27 mouse cellular contexts compared by ENCODE assay signal in genomic region chr4:141095016-141095415, GRCm38 (mm10). TPM values are rescaled to one million over a fixed set of nuclear protein-coding genes. Genes with fewer than 3 reads are reported as not detected.
A peak's percentile ranks its signal among the peaks of the same experiment; 100 is the strongest.
DNase-seq lines count a peak whose midpoint lies in the region; ATAC-seq and TF ChIP-seq lines count a peak whose summit lies in the region.
"Had no signal": no experiment of that assay in that cellular context is flagged by ENCODE, and none has a peak within 500 bp of the region (broad histone marks: within the 10 kb centered on the region; RNA-seq: fewer than 3 reads in every experiment).

No protein-coding gene starts in this region.

- peak overlapping the region; percentile 58 for H3K4me3 ChIP-seq in E14TG2a.4 (replicated peaks; ENCODE audit: low read length)
- H3K4me3 ChIP-seq in ES-Bruce4 (ENCODE audit: low read depth, low read length): peak overlapping the region; percentile 12; the same call in 1 of the 2 replicates
- no peak overlapping the region for H3K4me3 ChIP-seq in forebrain, embryonic 14.5 days (ENCODE audit: low read depth, low read length)
- no peak overlapping the region for H3K4me3 ChIP-seq in heart, embryonic 10.5 days
- H3K4me3 ChIP-seq: embryonic facial prominence, embryonic 12.5 days; erythroblast, embryonic 14.5 days; forebrain, embryonic 12.5 days; hindbrain, embryonic 12.5 days; limb, embryonic 13.5 days; liver, embryonic 12.5 days had no signal

- no peak overlapping the region for H3K4me2 ChIP-seq in forebrain, embryonic 14.5 days (ENCODE audit: low read length)
- H3K4me2 ChIP-seq: embryonic facial prominence, embryonic 12.5 days; forebrain, embryonic 12.5 days; hindbrain, embryonic 12.5 days; limb, embryonic 13.5 days; liver, embryonic 12.5 days; midbrain, embryonic 11.5 days had no signal

- WGBS in forebrain, embryonic 14.5 days: 78% methylated on average over 10 of the region's 10 CpGs
- 72% methylated on average over 10 of the region's 10 CpGs for WGBS in heart, embryonic 10.5 days

- H3K36me3 ChIP-seq in E14TG2a.4 (ENCODE audit: insufficient read depth, low read length) (no peaks in the 10 kb centered on the region), ES-Bruce4 (ENCODE audit: control insufficient read depth, insufficient read depth, low read length, poor library complexity, severe bottlenecking) (no peaks in the 10 kb centered on the region)
- H3K36me3 ChIP-seq in forebrain, embryonic 14.5 days (ENCODE audit: control insufficient read depth, insufficient read depth, low read length): no peaks in the 10 kb centered on the region
- no peaks in the 10 kb centered on the region for H3K36me3 ChIP-seq in heart, embryonic 10.5 days
- H3K36me3 ChIP-seq: embryonic facial prominence, embryonic 12.5 days; forebrain, embryonic 12.5 days; hindbrain, embryonic 12.5 days; limb, embryonic 13.5 days; liver, embryonic 12.5 days had no signal

- no peak for ATAC-seq in forebrain, embryonic 14.5 days
- ATAC-seq: liver, embryonic 12.5 days had no signal

- TF ChIP-seq CTCF in E14TG2a.4 (conservative IDR thresholded peaks at IDR 0.05; ENCODE audit: low read length) (no peak), ES-Bruce4 (IDR thresholded peaks at IDR 0.05; ENCODE audit: low read depth, low read length) (no peak)

- peak; percentile 3 for DNase-seq in gastrocnemius, postnatal 14 days
- no peak for DNase-seq in gastrocnemius, adult 8-10 months (ENCODE audit: low spot score in 2 of 2)
- peak; percentile 47 for DNase-seq in kidney, adult 9 months
- DNase-seq in forebrain, embryonic 14.5 days (ENCODE audit: low spot score): no peak
- no peak for DNase-seq in spleen, postnatal 14 days (ENCODE audit: low spot score in 2 of 2)
- no peak for DNase-seq in heart, embryonic 10.5 days (ENCODE audit: low spot score)
- DNase-seq: cerebellum, adult 9-10 months; heart, adult 18-20 months; lung, adult 18-20 months; lung, postnatal 10 days; thymus, postnatal 25 days had no signal

- TF ChIP-seq POLR2A in ES-Bruce4 (IDR thresholded peaks at IDR 0.05; ENCODE audit: insufficient read depth, low read length): no peak

- intact Hi-C loops in gastrocnemius, postnatal 14 days (cut with DNase I; ENCODE audit: low total_unique reads): no loop called here

- H3K27ac ChIP-seq in ES-Bruce4 (ENCODE audit: insufficient read depth, low read length): no peak overlapping the region
- no peak overlapping the region for H3K27ac ChIP-seq in forebrain, embryonic 14.5 days (ENCODE audit: low read depth, low read length)
- no peak overlapping the region for H3K27ac ChIP-seq in heart, embryonic 10.5 days
- H3K27ac ChIP-seq: embryonic facial prominence, embryonic 12.5 days; forebrain, embryonic 12.5 days; hindbrain, embryonic 12.5 days; kidney, postnatal 0 days; limb, embryonic 13.5 days; liver, embryonic 12.5 days had no signal

- H3K27me3 ChIP-seq in E14TG2a.4 (ENCODE audit: insufficient read depth, low read length) (no peaks in the 10 kb centered on the region; the same call in 1 of the 2 replicates), ES-Bruce4 (ENCODE audit: control insufficient read depth, insufficient read depth, low read length, poor library complexity, severe bottlenecking) (no peaks in the 10 kb centered on the region)
- no peaks in the 10 kb centered on the region for H3K27me3 ChIP-seq in forebrain, embryonic 14.5 days (replicated peaks; ENCODE audit: control insufficient read depth, insufficient read depth, low read length)
- peaks cover 7% of the 10 kb centered on the region; the same call in 1 of the 2 replicates for H3K27me3 ChIP-seq in heart, embryonic 10.5 days (ENCODE audit: insufficient read depth, poor library complexity, severe bottlenecking)
- H3K27me3 ChIP-seq: embryonic facial prominence, embryonic 12.5 days; forebrain, embryonic 12.5 days; limb, embryonic 13.5 days had no signal

- no peak for TF ChIP-seq EP300 in ES-Bruce4 (IDR thresholded peaks at IDR 0.05; ENCODE audit: insufficient read depth, low read depth, low read length)

- H3K4me1 ChIP-seq in E14TG2a.4 (replicated peaks; ENCODE audit: low read depth, low read length) (peaks cover 64% of the 10 kb centered on the region), ES-Bruce4 (ENCODE audit: control insufficient read depth, insufficient read depth, low read length) (peaks cover 2% of the 10 kb centered on the region)
- no peaks in the 10 kb centered on the region for H3K4me1 ChIP-seq in forebrain, embryonic 14.5 days (ENCODE audit: control insufficient read depth, insufficient read depth, low read length)
- peaks cover 20% of the 10 kb centered on the region; the same call in 1 of the 2 replicates for H3K4me1 ChIP-seq in heart, embryonic 10.5 days
- H3K4me1 ChIP-seq: embryonic facial prominence, embryonic 12.5 days had no signal

- H3K9ac ChIP-seq in ES-Bruce4 (ENCODE audit: low read depth, poor library complexity, severe bottlenecking): no peak overlapping the region
- H3K9ac ChIP-seq in forebrain, embryonic 14.5 days (ENCODE audit: low read length): no peak overlapping the region
- H3K9ac ChIP-seq: embryonic facial prominence, embryonic 12.5 days; forebrain, embryonic 12.5 days; hindbrain, embryonic 12.5 days; limb, embryonic 13.5 days; liver, embryonic 12.5 days had no signal

- no peaks in the 10 kb centered on the region for H3K9me3 ChIP-seq in E14TG2a.4 (ENCODE audit: low read length)
- no peaks in the 10 kb centered on the region for H3K9me3 ChIP-seq in ES-Bruce4 (replicated peaks; ENCODE audit: control insufficient read depth, insufficient read depth, low read length, poor library complexity, severe bottlenecking)
- H3K9me3 ChIP-seq in forebrain, embryonic 14.5 days (replicated peaks; ENCODE audit: control insufficient read depth, low read length): no peaks in the 10 kb centered on the region
- no peaks in the 10 kb centered on the region for H3K9me3 ChIP-seq in heart, embryonic 10.5 days
- H3K9me3 ChIP-seq: embryonic facial prominence, embryonic 12.5 days; forebrain, embryonic 12.5 days; hindbrain, embryonic 12.5 days; limb, embryonic 13.5 days; liver, embryonic 12.5 days had no signal

RNA-seq across cellular contexts. Expression of gene Spata21, which starts 6.9 kb away (rescaled TPM):
- total RNA-seq in gastrocnemius, postnatal 14 days (2021): not detected
- not detected for total RNA-seq in gastrocnemius, adult 8-10 months (2022)
- polyA plus RNA-seq in ES-Bruce4 (2011; ENCODE audit: insufficient read depth, insufficient read length, low read depth, missing spikeins): 0.67 TPM in 1 of 2 replicates, not detected in the other
- polyA plus RNA-seq in forebrain, embryonic 14.5 days (2014; fragmentation: Nextera tagmentation; extraction: Ambion mirVana): 0.19 TPM in 1 of 2 replicates, not detected in the other
- 0.05 TPM in 1 of 2 replicates, not detected in the other for polyA plus RNA-seq in heart, embryonic 10.5 days (2016; fragmentation: Nextera tagmentation; extraction: Ambion mirVana)
- total RNA-seq: gastrocnemius, adult 18-20 months; heart, adult 18-20 months; heart, postnatal 25 days; megakaryocyte progenitor cell, adult 5-6 weeks had no signal
- polyA plus RNA-seq: C2C12; erythroblast, embryonic 14.5 days; heart, embryonic 14.5 days; hindbrain, embryonic 12.5 days; liver, embryonic 12.5 days; midbrain, embryonic 11.5 days; small intestine, adult 2 months had no signal

RNA-seq across cellular contexts. Expression of gene Necap2, which starts 16.9 kb away (rescaled TPM):
- total RNA-seq in gastrocnemius, postnatal 14 days (2021): 10 to 100 TPM; 19.9 to 21.7 TPM
- 10 to 100 TPM; 12.0 to 19.2 (median 13.8) TPM for total RNA-seq in gastrocnemius, adult 8-10 months (2022)
- 27.7 and 34.6 TPM in 2 replicates for polyA plus RNA-seq in ES-Bruce4 (2011; ENCODE audit: insufficient read depth, insufficient read length, low read depth, missing spikeins)
- polyA plus RNA-seq in forebrain, embryonic 14.5 days (2014; fragmentation: Nextera tagmentation; extraction: Ambion mirVana): 36.6 and 41.8 TPM in 2 replicates
- 41.9 and 53.4 TPM in 2 replicates for polyA plus RNA-seq in heart, embryonic 10.5 days (2016; fragmentation: Nextera tagmentation; extraction: Ambion mirVana)

RNA-seq across cellular contexts. Expression of gene Crocc, which starts 34.7 kb away (rescaled TPM):
- 1 to 10 TPM; 2.6 to 4.0 TPM for total RNA-seq in gastrocnemius, postnatal 14 days (2021)
- 1 to 10 TPM; 1.2 to 2.2 (median 1.9) TPM for total RNA-seq in gastrocnemius, adult 8-10 months (2022)
- polyA plus RNA-seq in ES-Bruce4 (2011; ENCODE audit: insufficient read depth, insufficient read length, low read depth, missing spikeins): 35.0 TPM in 2 replicates
- 6.6 and 7.8 TPM in 2 replicates for polyA plus RNA-seq in forebrain, embryonic 14.5 days (2014; fragmentation: Nextera tagmentation; extraction: Ambion mirVana)
- polyA plus RNA-seq in heart, embryonic 10.5 days (2016; fragmentation: Nextera tagmentation; extraction: Ambion mirVana): 4.7 and 6.4 TPM in 2 replicates

RNA-seq across cellular contexts. Expression of gene Szrd1, which starts 44.6 kb away (rescaled TPM):
- total RNA-seq in gastrocnemius, postnatal 14 days (2021): 100 to 1,000 TPM; 161 to 166 TPM
- total RNA-seq in gastrocnemius, adult 8-10 months (2022): 100 to 1,000 TPM; 137 to 140 (median 139) TPM
- polyA plus RNA-seq in ES-Bruce4 (2011; ENCODE audit: insufficient read depth, insufficient read length, low read depth, missing spikeins): 122 and 136 TPM in 2 replicates
- polyA plus RNA-seq in forebrain, embryonic 14.5 days (2014; fragmentation: Nextera tagmentation; extraction: Ambion mirVana): 37.0 and 38.9 TPM in 2 replicates
- 36.6 and 39.0 TPM in 2 replicates for polyA plus RNA-seq in heart, embryonic 10.5 days (2016; fragmentation: Nextera tagmentation; extraction: Ambion mirVana)

RNA-seq across cellular contexts. Expression of gene Fbxo42, which starts 52.7 kb away (rescaled TPM):
- 10 to 100 TPM in 1 of 2 experiments, 1 to 10 TPM in 1; 9.1 to 10.8 TPM for total RNA-seq in gastrocnemius, postnatal 14 days (2021)
- 10 to 100 TPM in 3 of 4 experiments, 1 to 10 TPM in 1; 9.3 to 11.2 (median 10.7) TPM for total RNA-seq in gastrocnemius, adult 8-10 months (2022)
- polyA plus RNA-seq in ES-Bruce4 (2011; ENCODE audit: insufficient read depth, insufficient read length, low read depth, missing spikeins): 24.6 and 31.8 TPM in 2 replicates
- polyA plus RNA-seq in forebrain, embryonic 14.5 days (2014; fragmentation: Nextera tagmentation; extraction: Ambion mirVana): 22.3 and 29.5 TPM in 2 replicates
- polyA plus RNA-seq in heart, embryonic 10.5 days (2016; fragmentation: Nextera tagmentation; extraction: Ambion mirVana): 16.3 and 21.8 TPM in 2 replicates

Comparison
In these comparisons a context has a peak if more than half of its experiments do, and no peak if none do; other contexts are left out.
1. DNase-seq: peak in gastrocnemius, postnatal 14 days (single experiment) and kidney, adult 9 months (single experiment); none in gastrocnemius, adult 8-10 months (0 of 2), forebrain, embryonic 14.5 days (single experiment), spleen, postnatal 14 days (0 of 2) and heart, embryonic 10.5 days (single experiment).
2. H3K4me3 ChIP-seq: peak in E14TG2a.4 (single experiment) and ES-Bruce4 (single experiment); none in forebrain, embryonic 14.5 days (single experiment) and heart, embryonic 10.5 days (single experiment).